Mouse (Mus musculus): Measurements from ENCODE around the gene Smarca4. TPM values are rescaled to one million over a fixed set of nuclear protein-coding genes. Genes with fewer than 3 reads are reported as not detected.

The Smarca4 gene
- total RNA-seq (2023): 10 to 100 TPM; 91.5 to 92.0 TPM

DNA sequence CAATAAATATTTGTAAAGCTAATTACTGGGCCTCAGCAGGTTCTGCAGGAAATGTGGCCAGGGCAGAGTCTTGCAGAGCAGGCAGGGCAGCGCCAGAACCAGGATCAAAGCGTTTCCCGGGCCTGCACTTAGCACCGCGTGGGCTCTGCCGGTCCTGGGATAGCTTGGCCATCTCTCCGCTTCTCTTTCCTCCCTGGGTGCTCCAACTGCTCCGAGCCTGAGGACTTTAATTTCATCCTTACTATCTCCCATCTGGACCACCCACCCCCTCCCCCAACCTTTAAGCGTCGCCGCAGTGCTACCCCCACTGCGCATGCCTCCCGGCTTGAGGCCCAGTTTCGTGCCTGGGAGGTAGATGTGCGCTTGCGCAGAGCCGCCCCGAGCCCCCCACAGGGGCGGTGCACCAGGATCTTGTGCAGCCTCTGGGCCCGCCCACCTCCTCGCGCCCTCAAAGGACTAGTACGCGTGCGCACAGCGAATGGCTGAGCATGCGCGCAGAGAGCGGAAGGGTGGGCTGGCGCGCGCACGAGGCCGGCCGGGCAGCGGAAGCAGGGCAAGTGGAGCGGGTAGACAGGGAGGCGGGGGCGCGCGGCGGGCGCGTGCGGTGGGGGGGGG, at the start of gene Smarca4:
Gene Smarca4 (plus strand): TSS at position 553 of the 615 bp plus-strand sequence.

DNA sequence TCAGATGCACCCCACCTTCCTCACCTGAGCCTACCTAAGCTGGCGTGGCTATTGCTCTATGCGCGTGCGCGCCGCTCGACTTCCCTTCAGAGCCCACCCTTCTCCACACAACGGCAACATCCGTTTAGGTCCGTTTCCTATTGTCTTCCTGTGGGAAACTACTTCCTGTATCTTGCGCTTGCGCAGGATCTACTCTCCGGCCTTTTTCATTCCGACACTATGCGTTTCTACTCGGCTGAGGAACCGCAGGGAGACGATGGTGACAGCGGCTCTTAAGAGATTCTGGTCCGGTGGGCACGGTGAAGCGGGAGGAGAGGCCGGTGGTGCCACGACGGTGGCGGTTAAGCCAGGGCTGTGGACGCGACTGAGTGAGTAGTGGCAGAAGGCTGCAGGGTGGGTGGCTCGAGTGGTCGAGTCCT, 23.3 kb upstream of the Smarca4 start, which contains the start of the genes Timm29 and Yipf2:
Gene Timm29 (plus strand): TSS at position 20 of the 419 bp plus-strand sequence.
Gene Yipf2 (minus strand): TSS at position 126 of the 419 bp plus-strand sequence.

DNA sequence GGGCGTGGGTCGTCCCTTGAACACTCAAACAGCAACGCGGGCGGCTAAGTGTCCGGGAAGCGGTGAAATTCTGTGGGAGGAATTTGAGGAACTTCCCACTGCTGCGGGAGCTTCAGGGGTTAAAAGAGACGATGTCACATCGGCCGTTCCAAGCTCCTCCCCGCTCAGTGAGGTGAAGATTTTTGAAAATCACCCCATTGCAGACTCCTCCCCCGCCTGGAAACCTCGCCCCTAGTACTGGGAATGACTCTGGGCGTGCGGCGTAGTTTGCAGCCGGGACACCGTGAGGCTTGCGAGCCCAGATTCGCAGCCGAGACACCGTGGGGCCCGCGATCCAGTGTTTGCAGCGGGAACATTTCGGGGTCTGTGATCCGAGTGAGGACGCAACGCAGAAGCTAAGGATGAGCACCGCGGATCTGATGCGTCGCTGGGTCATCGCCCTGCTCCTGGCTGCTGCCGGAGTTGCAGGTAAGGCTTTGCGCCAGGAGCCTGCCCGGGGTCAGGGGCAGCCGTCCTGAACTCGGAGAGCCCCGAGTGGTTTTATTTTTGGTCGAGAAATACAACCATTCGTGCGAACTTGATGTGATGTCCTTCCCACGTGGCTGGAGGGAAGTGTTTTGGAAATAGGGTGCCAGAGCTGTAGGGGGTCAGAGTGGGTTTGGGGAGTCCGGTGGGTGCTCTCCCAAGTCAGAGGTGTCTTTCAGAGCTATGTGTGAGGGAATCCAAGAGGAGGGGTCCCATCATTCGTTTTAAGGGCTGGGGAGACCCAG, 107.6 kb downstream of the Smarca4 start, which contains the start of gene Ldlr:
Gene Ldlr (plus strand): TSS at position 107 of the 770 bp plus-strand sequence.

Other genes with a start within 250 kb of the Smarca4 start
- 100 to 1,000 TPM in 1 of 2 experiments, 10 to 100 TPM in 1; 99.5 to 106 TPM for gene Ilf3, start 248.3 kb upstream of the Smarca4 start, total RNA-seq (2023)
- gene Qtrt1, start 204.3 kb upstream of the Smarca4 start, total RNA-seq (2023): 10 to 100 TPM; 68.8 to 72.1 TPM
- gene Dnm2, start 191.3 kb upstream of the Smarca4 start, total RNA-seq (2023): 100 to 1,000 TPM; 324 to 341 TPM
- 1 to 10 TPM; 2.0 to 3.1 TPM for gene Tmed1, start 105.9 kb upstream of the Smarca4 start, total RNA-seq (2023)
- 10 to 100 TPM; 75.1 to 79.8 TPM for gene AB124611, start 90.0 kb upstream of the Smarca4 start, total RNA-seq (2023)
- gene Carm1, start 69.3 kb upstream of the Smarca4 start, total RNA-seq (2023): 10 to 100 TPM; 58.8 to 59.2 TPM
- 10 to 100 TPM; 33.7 to 36.3 TPM for gene Timm29, start 23.4 kb upstream of the Smarca4 start, total RNA-seq (2023)
- gene Yipf2, start 23.3 kb upstream of the Smarca4 start, total RNA-seq (2023): 10 to 100 TPM; 11.2 to 14.9 TPM
- gene Ldlr, start 107.3 kb downstream of the Smarca4 start, total RNA-seq (2023): 10 to 100 TPM; 39.9 to 41.5 TPM
- gene Spc24, start 144.1 kb downstream of the Smarca4 start, total RNA-seq (2023): 1 to 10 TPM; 2.5 to 4.1 TPM
- gene Kank2, start 182.6 kb downstream of the Smarca4 start, total RNA-seq (2023): under 1 TPM in 1 of 2 experiments, not detected in 1; 0.12 TPM
- not detected for gene Angptl8, start 219.3 kb downstream of the Smarca4 start, total RNA-seq (2023)
- 1 to 10 TPM; 6.9 to 7.4 TPM for gene Dock6, start 236.5 kb downstream of the Smarca4 start, total RNA-seq (2023)

Data from T-cell, adult 66 days (primary cell).